Mouse (Mus musculus): Measurements from ENCODE around the gene Ttll8. TPM values are rescaled to one million over a fixed set of nuclear protein-coding genes. Genes with fewer than 3 reads are reported as not detected.
A peak's percentile ranks its signal among the peaks of the same experiment; 100 is the strongest.

Ttll8 gene
- polyA plus RNA-seq, 1 experiment from 2014 or later: not detected

DNA sequence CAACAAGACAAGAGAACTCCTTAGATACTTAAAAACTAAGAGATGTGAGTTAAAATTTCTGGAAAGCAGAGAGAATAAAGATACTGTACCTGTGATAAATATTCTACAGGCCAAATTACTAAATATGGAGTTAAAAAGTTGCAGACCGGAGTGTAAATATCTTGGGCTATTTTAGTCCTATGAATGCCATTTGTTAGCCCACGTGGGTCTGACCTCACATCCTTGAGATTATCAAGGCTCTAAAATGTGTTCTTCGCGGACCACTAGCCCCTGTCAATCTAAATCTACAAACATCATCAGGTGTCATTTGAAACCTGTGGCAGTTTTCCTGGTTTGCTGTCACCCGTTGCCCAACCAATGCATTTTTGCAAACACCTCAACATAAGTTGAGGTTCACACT lies 11.4 kb downstream of the Ttll8 start:
- ATAC-seq (replicated peaks; ENCODE audit: low FRiP score) (no peak), DNase-seq (ENCODE audit: low spot score) (no peak)
- Histone ChIP-seq H3K4me3 (ENCODE audit: low read depth, low read length) (no peak overlapping the region), H3K27ac (ENCODE audit: low read depth, low read length) (no peak overlapping the region), H3K36me3 (ENCODE audit: control insufficient read depth, insufficient read depth, low read length) (no peaks in the 10 kb centered on the region), H3K9me3 (ENCODE audit: control insufficient read depth, low read length) (no peaks in the 10 kb centered on the region), H3K4me2 (no peak overlapping the region), H3K9ac (ENCODE audit: low read depth, low read length) (no peak overlapping the region), H3K4me1 (replicated peaks; ENCODE audit: control insufficient read depth, insufficient read depth, low read length) (no peaks in the 10 kb centered on the region), H3K27me3 (replicated peaks; ENCODE audit: control insufficient read depth, insufficient read depth, low read length) (no peaks in the 10 kb centered on the region)
- WGBS: 67% methylated on average over 5 of the region's 5 CpGs

GRCm38 (mm10) chr15:88937291-88937650 lies 16.9 kb downstream of the Ttll8 start:
- no peaks in the 10 kb centered on the region for H3K4me1 ChIP-seq (replicated peaks; ENCODE audit: control insufficient read depth, insufficient read depth, low read length)
- no peak for ATAC-seq (replicated peaks; ENCODE audit: low FRiP score)
- 82% methylated on average over 2 of the region's 2 CpGs for WGBS

GRCm38 (mm10) chr15:88936619-88937290 lies 17.5 kb downstream of the Ttll8 start:
- Histone ChIP-seq H3K4me2 (no peak overlapping the region), H3K4me3 (ENCODE audit: low read depth, low read length) (no peak overlapping the region), H3K9ac (ENCODE audit: low read depth, low read length) (no peak overlapping the region), H3K4me1 (replicated peaks; ENCODE audit: control insufficient read depth, insufficient read depth, low read length) (no peaks in the 10 kb centered on the region), H3K27me3 (replicated peaks; ENCODE audit: control insufficient read depth, insufficient read depth, low read length) (no peaks in the 10 kb centered on the region), H3K36me3 (ENCODE audit: control insufficient read depth, insufficient read depth, low read length) (no peaks in the 10 kb centered on the region), H3K27ac (ENCODE audit: low read depth, low read length) (no peak overlapping the region), H3K9me3 (ENCODE audit: control insufficient read depth, low read length) (no peaks in the 10 kb centered on the region)
- WGBS: 46% methylated on average over 6 of the region's 6 CpGs
- DNase-seq (ENCODE audit: low spot score): no peak
- ATAC-seq (replicated peaks; ENCODE audit: low FRiP score): no peak

More at GRCm38 (mm10) chr15:88937291-88937650, 16.9 kb downstream of the Ttll8 start:
- Histone ChIP-seq H3K9me3 (ENCODE audit: control insufficient read depth, low read length) (no peaks in the 10 kb centered on the region), H3K27ac (ENCODE audit: low read depth, low read length) (no peak overlapping the region), H3K4me3 (ENCODE audit: low read depth, low read length) (no peak overlapping the region), H3K36me3 (ENCODE audit: control insufficient read depth, insufficient read depth, low read length) (no peaks in the 10 kb centered on the region), H3K4me2 (no peak overlapping the region), H3K9ac (ENCODE audit: low read depth, low read length) (no peak overlapping the region), H3K27me3 (replicated peaks; ENCODE audit: control insufficient read depth, insufficient read depth, low read length) (no peaks in the 10 kb centered on the region)
- no peak for DNase-seq (ENCODE audit: low spot score)

GRCm38 (mm10) chr15:88934141-88934540 lies 20.1 kb downstream of the Ttll8 start:
- Histone ChIP-seq H3K36me3 (ENCODE audit: control insufficient read depth, insufficient read depth, low read length) (no peaks in the 10 kb centered on the region), H3K27ac (ENCODE audit: low read depth, low read length) (no peak overlapping the region), H3K4me2 (no peak overlapping the region), H3K9me3 (ENCODE audit: control insufficient read depth, low read length) (no peaks in the 10 kb centered on the region), H3K27me3 (replicated peaks; ENCODE audit: control insufficient read depth, insufficient read depth, low read length) (no peaks in the 10 kb centered on the region), H3K4me1 (replicated peaks; ENCODE audit: control insufficient read depth, insufficient read depth, low read length) (no peaks in the 10 kb centered on the region), H3K4me3 (ENCODE audit: low read depth, low read length) (no peak overlapping the region), H3K9ac (ENCODE audit: low read depth, low read length) (no peak overlapping the region)
- ATAC-seq (replicated peaks; ENCODE audit: low FRiP score): no peak
- 69% methylated on average over 7 of the region's 7 CpGs for WGBS
- no peak for DNase-seq (ENCODE audit: low spot score)

GRCm38 (mm10) chr15:88932667-88933066 lies 21.6 kb downstream of the Ttll8 start:
- H3K36me3 ChIP-seq (ENCODE audit: control insufficient read depth, insufficient read depth, low read length): no peaks in the 10 kb centered on the region
- no peak overlapping the region for H3K4me3 ChIP-seq (ENCODE audit: low read depth, low read length)
- H3K9me3 ChIP-seq (ENCODE audit: control insufficient read depth, low read length): no peaks in the 10 kb centered on the region
- DNase-seq (ENCODE audit: low spot score) (no peak), ATAC-seq (replicated peaks; ENCODE audit: low FRiP score) (no peak)
- H3K4me1 ChIP-seq (replicated peaks; ENCODE audit: control insufficient read depth, insufficient read depth, low read length): no peaks in the 10 kb centered on the region
- no peak overlapping the region for H3K9ac ChIP-seq (ENCODE audit: low read depth, low read length)
- no peak overlapping the region for H3K27ac ChIP-seq (ENCODE audit: low read depth, low read length)
- WGBS: 84% methylated on average over 10 of the region's 10 CpGs
- no peak overlapping the region for H3K4me2 ChIP-seq
- H3K27me3 ChIP-seq (replicated peaks; ENCODE audit: control insufficient read depth, insufficient read depth, low read length): no peaks in the 10 kb centered on the region

- ATAC-seq (replicated peaks; ENCODE audit: low FRiP score): no peak
- Histone ChIP-seq H3K36me3 (ENCODE audit: control insufficient read depth, insufficient read depth, low read length) (no peaks in the 10 kb centered on the region), H3K4me2 (no peak overlapping the region), H3K27me3 (replicated peaks; ENCODE audit: control insufficient read depth, insufficient read depth, low read length) (no peaks in the 10 kb centered on the region), H3K4me3 (ENCODE audit: low read depth, low read length) (no peak overlapping the region), H3K9ac (ENCODE audit: low read depth, low read length) (no peak overlapping the region), H3K27ac (ENCODE audit: low read depth, low read length) (no peak overlapping the region), H3K4me1 (replicated peaks; ENCODE audit: control insufficient read depth, insufficient read depth, low read length) (no peaks in the 10 kb centered on the region), H3K9me3 (ENCODE audit: control insufficient read depth, low read length) (no peaks in the 10 kb centered on the region)
- 67% methylated on average over 6 of the region's 6 CpGs for WGBS
- DNase-seq (ENCODE audit: low spot score): no peak
Observed at GRCm38 (mm10) chr15:88921992-88922310, 32.3 kb downstream of the Ttll8 start.

GRCm38 (mm10) chr15:88921131-88921991 lies 32.9 kb downstream of the Ttll8 start:
- DNase-seq (ENCODE audit: low spot score) (peak; percentile 58), ATAC-seq (replicated peaks; ENCODE audit: low FRiP score) (no peak; the same call in 1 of the 2 replicates)
- no peak overlapping the region for H3K27ac ChIP-seq (ENCODE audit: low read depth, low read length)
- no peaks in the 10 kb centered on the region for H3K9me3 ChIP-seq (ENCODE audit: control insufficient read depth, low read length)
- H3K4me3 ChIP-seq (ENCODE audit: low read depth, low read length): no peak overlapping the region
- no peaks in the 10 kb centered on the region for H3K36me3 ChIP-seq (ENCODE audit: control insufficient read depth, insufficient read depth, low read length)
- WGBS: 26% methylated on average over 12 of the region's 12 CpGs
- no peak overlapping the region for H3K4me2 ChIP-seq
- no peaks in the 10 kb centered on the region for H3K27me3 ChIP-seq (replicated peaks; ENCODE audit: control insufficient read depth, insufficient read depth, low read length)
- no peaks in the 10 kb centered on the region for H3K4me1 ChIP-seq (replicated peaks; ENCODE audit: control insufficient read depth, insufficient read depth, low read length)
- H3K9ac ChIP-seq (ENCODE audit: low read depth, low read length): no peak overlapping the region

DNA sequence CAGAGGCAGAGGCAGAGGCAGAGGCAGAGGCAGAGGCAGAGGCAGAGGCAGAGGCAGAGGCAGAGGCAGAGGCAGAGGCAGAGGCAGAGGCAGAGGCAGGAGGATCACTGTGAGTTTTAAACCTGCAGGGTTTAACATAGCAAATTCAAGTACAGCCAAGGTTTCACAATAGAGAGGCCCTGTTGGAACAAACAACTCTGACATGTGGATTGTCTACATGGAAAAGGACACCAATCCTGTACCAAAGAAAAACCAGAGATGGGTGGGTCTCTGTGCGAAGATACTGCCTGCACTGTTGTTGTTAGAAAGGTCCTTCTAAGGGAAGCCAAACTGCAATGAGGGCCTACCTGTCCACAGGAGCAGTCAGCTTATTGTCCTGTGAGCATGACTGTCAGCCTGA lies 34.2 kb downstream of the Ttll8 start:
- H3K4me3 ChIP-seq (ENCODE audit: low read depth, low read length): no peak overlapping the region
- ATAC-seq (replicated peaks; ENCODE audit: low FRiP score): no peak

DNA sequence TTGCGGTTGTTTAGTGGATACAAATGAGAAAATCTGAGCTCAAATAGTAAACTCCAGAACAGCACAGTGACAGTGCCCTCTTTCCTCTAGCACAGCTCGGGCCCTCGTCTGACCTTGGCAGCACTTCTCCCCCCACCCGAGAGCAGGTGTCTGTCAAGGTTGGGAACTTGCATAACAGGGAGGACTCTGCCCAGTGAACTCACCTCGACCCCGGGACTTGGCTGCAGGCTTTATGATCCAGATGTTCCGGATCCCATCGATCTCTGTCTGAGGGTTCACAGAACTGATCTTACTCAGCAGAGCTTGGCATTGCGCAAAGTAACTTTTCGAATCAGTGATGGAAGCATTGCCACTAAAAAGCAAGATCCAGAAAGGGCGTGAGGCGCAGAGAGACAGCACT lies 34.9 kb downstream of the Ttll8 start:
- 66% methylated on average over 12 of the region's 12 CpGs for WGBS
- ATAC-seq (replicated peaks; ENCODE audit: low FRiP score) (no peak), DNase-seq (ENCODE audit: low spot score) (no peak)
- Histone ChIP-seq H3K27ac (ENCODE audit: low read depth, low read length) (no peak overlapping the region), H3K4me1 (replicated peaks; ENCODE audit: control insufficient read depth, insufficient read depth, low read length) (no peaks in the 10 kb centered on the region), H3K36me3 (ENCODE audit: control insufficient read depth, insufficient read depth, low read length) (no peaks in the 10 kb centered on the region), H3K9me3 (ENCODE audit: control insufficient read depth, low read length) (no peaks in the 10 kb centered on the region), H3K27me3 (replicated peaks; ENCODE audit: control insufficient read depth, insufficient read depth, low read length) (no peaks in the 10 kb centered on the region), H3K9ac (ENCODE audit: low read depth, low read length) (no peak overlapping the region), H3K4me3 (ENCODE audit: low read depth, low read length) (no peak overlapping the region), H3K4me2 (no peak overlapping the region)

More for the DNA sequence above, 34.2 kb downstream of the Ttll8 start:
- no peak overlapping the region for H3K9ac ChIP-seq (ENCODE audit: low read depth, low read length)
- 85% methylated on average over 1 of the region's 1 CpGs for WGBS
- H3K4me1 ChIP-seq (replicated peaks; ENCODE audit: control insufficient read depth, insufficient read depth, low read length): no peaks in the 10 kb centered on the region
- H3K9me3 ChIP-seq (ENCODE audit: control insufficient read depth, low read length): no peaks in the 10 kb centered on the region
- no peak overlapping the region for H3K4me2 ChIP-seq
- no peaks in the 10 kb centered on the region for H3K36me3 ChIP-seq (ENCODE audit: control insufficient read depth, insufficient read depth, low read length)
- no peak overlapping the region for H3K27ac ChIP-seq (ENCODE audit: low read depth, low read length)
- DNase-seq (ENCODE audit: low spot score): no peak
- H3K27me3 ChIP-seq (replicated peaks; ENCODE audit: control insufficient read depth, insufficient read depth, low read length): no peaks in the 10 kb centered on the region

Measured in liver, embryonic 11.5 days (tissue).